Mouse (Mus musculus): Measurements from ENCODE around the gene F2rl2.

F2rl2 gene

GRCm38 (mm10) chr13:95696654-95697163 is at the start of gene F2rl2:
F2rl2 (plus strand) TSS chr13:95696853.
- no peak for DNase-seq (ENCODE audit: low read depth, low spot score)

GRCm38 (mm10) chr13:95647248-95647647 is 49.4 kb upstream of the F2rl2 start:
- no peak for DNase-seq (ENCODE audit: low read depth, low spot score)

GRCm38 (mm10) chr13:95649941-95650340 is 46.7 kb upstream of the F2rl2 start:
- DNase-seq (ENCODE audit: low read depth, low spot score): no peak

- DNase-seq (ENCODE audit: low read depth, low spot score): no peak
Measured at GRCm38 (mm10) chr13:95651870-95652668, 44.6 kb upstream of the F2rl2 start.

GRCm38 (mm10) chr13:95653696-95654095 is 43.0 kb upstream of the F2rl2 start:
- DNase-seq (ENCODE audit: low read depth, low spot score): no peak

GRCm38 (mm10) chr13:95655284-95655683 is 41.4 kb upstream of the F2rl2 start:
- DNase-seq (ENCODE audit: low read depth, low spot score): peak; percentile 40

- DNase-seq (ENCODE audit: low read depth, low spot score): no peak
Measured at GRCm38 (mm10) chr13:95657171-95657570, 39.5 kb upstream of the F2rl2 start.

- no peak for DNase-seq (ENCODE audit: low read depth, low spot score)
Measured at GRCm38 (mm10) chr13:95659432-95659831, 37.2 kb upstream of the F2rl2 start.

GRCm38 (mm10) chr13:95663834-95664233 is 32.8 kb upstream of the F2rl2 start:
- no peak for DNase-seq (ENCODE audit: low read depth, low spot score)

GRCm38 (mm10) chr13:95665644-95666356 is 30.9 kb upstream of the F2rl2 start:
- no peak for DNase-seq (ENCODE audit: low read depth, low spot score)

- no peak for DNase-seq (ENCODE audit: low read depth, low spot score)
Measured at GRCm38 (mm10) chr13:95667260-95667659, 29.4 kb upstream of the F2rl2 start.

- no peak for DNase-seq (ENCODE audit: low read depth, low spot score)
Measured at GRCm38 (mm10) chr13:95670534-95670933, 26.1 kb upstream of the F2rl2 start.

GRCm38 (mm10) chr13:95671108-95671897 is 25.4 kb upstream of the F2rl2 start:
- no peak for DNase-seq (ENCODE audit: low read depth, low spot score)

GRCm38 (mm10) chr13:95672372-95672771 is 24.3 kb upstream of the F2rl2 start:
- DNase-seq (ENCODE audit: low read depth, low spot score): no peak

- DNase-seq (ENCODE audit: low read depth, low spot score): no peak
Measured at GRCm38 (mm10) chr13:95679078-95679477, 17.6 kb upstream of the F2rl2 start.

GRCm38 (mm10) chr13:95679491-95679941 is 17.1 kb upstream of the F2rl2 start:
- DNase-seq (ENCODE audit: low read depth, low spot score): no peak

GRCm38 (mm10) chr13:95684656-95685244 is 11.9 kb upstream of the F2rl2 start:
- no peak for DNase-seq (ENCODE audit: low read depth, low spot score)

GRCm38 (mm10) chr13:95685736-95686135 is 10.9 kb upstream of the F2rl2 start:
- DNase-seq (ENCODE audit: low read depth, low spot score): no peak

- no peak for DNase-seq (ENCODE audit: low read depth, low spot score)
Measured at GRCm38 (mm10) chr13:95688576-95688975, 8.1 kb upstream of the F2rl2 start.

- DNase-seq (ENCODE audit: low read depth, low spot score): peak; percentile 47
Measured at GRCm38 (mm10) chr13:95692201-95692600, 4.5 kb upstream of the F2rl2 start.

- DNase-seq (ENCODE audit: low read depth, low spot score): no peak
Measured at GRCm38 (mm10) chr13:95696120-95696653, 466 bp upstream of the F2rl2 start.
